Mouse (Mus musculus) erythroblast, embryonic 14.5 days (primary cell): Measurements from ENCODE around the gene Kif5a.

Experiments
- GATA1 ChIP-seq: IDR thresholded peaks from 2 replicates; pipeline ENCODE4 v1.6.1; 2012; ENCODE audit warnings: low read length, inconsistent platforms, mixed read lengths
- TAL1 ChIP-seq: IDR thresholded peaks from 3 replicates; pipeline ENCODE4 v1.6.1; 2012; ENCODE audit warnings: low read length, inconsistent platforms, mixed read lengths

DNA sequence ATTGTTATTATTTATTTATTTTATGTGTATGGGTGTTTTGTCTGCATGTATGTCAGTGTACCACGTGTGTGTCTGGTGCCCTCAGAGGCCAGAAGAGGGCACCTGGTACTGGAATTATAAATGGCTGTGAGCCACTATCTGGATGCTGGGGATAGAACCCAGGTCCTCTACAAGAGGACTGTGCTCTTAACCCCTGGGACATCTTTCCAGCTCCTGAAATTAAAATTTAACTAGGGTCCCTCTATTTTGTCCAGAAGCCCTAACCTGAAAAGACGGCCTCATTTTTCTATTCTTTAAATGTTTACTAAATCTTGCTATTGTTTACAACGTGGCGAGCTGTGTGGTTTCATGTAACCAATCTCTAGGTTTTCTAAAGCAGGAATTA lies 2.6 kb upstream of the Kif5a start:
- no peak for TF ChIP-seq TAL1
- TF ChIP-seq GATA1, result no peak
